Mouse (Mus musculus) hindlimb bud, embryonic 11.5 days (tissue): ENCODE measurements around the gene Bank1.
"Not testable (repeated sequence)": the region's sequence is repeated elsewhere in the genome, so short reads cannot be mapped to it uniquely, and the experiment has no call there.

Experiments
- DNase-seq: peaks from one replicate; pipeline ENCODE4 v3.0.0-alpha.2; 2012; ENCODE audit warnings: low read depth, low spot score; ENCODE audit errors: extremely low spot score

Gene Bank1

DNA sequence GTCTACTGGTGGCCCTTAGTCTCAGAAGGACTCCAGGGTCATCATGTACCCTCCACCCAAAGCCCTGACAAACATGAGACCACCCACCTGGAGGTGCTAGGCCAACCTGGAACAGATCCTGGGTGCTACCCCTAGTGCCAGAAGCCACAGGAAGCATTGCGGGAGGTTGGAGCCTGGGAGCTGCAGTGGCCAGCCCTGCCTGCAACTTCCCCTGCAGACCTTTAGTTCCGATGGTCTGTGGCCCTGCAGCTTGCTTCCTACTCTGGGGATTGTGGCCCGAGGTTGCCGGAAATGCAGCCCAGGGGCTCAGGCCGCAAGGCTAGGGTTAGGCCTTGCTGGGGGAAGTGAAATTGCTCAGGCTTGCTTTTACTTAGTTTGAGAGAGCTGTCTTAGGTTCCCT lies at the start of gene Bank1:
TSS of gene Bank1 (minus strand) at position 284 of the 400 bp plus-strand sequence.
- DNase-seq = no peak

DNA sequence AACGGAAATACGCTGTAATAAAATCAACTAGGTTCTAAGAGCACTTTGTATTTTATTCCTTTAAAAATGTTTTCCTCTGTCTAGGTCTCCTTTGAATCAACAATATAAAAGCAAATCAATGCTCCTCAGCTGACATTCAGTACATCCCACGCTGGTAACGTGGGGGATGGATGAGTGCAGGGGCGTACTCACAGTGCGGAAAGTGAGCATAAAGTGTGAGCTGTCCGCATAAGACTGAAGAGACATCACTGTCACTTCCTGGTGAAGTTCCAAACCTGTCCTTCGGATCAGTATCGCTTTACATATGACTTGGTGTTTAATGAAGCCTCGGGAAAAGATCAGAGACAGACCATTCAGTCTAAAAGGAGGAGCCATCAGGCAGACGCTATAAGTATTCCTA lies 44.0 kb upstream of the Bank1 start:
- DNase-seq = no peak

DNA sequence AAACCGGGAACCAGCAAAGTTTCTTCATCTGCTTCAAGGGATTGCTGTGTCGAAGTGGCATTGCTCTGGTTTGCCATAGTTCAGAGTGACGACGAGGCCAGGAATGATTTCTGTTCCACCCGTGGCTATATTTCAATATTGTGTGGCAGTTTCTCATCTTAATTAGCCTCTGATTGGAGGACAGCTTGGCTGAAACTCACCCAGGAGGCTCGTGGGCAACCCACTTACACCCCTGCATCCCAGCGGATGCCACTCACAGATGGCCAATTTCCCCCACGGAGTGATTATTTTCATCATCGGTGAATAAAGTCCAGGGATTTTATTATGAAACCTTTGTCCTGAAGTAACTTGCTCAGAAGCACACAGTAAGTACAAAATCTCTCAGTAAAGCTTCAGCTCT lies 43.6 kb upstream of the Bank1 start:
- DNase-seq = no peak

DNA sequence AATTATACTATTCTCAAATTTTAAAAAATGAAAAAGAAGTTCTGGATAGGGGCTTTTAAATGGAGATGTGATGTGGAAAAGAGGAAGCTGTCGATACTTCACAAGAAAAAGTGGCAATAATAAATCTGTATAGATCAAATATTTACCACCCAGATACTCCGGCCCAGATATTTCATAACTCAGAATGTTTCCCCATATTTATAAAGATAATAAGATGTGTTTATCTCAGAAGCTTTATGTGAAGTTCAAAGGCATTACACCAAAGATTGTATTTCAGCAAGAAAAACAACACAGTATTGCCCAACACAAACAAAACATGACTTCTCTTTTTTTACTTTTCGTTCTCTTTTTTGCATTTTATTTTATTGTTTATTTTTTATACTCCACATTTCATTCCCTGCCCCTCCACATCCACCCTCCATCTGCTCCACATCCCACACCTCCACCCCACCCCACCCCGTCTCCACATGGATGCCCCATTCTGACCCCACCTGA lies 42.7 kb upstream of the Bank1 start:
- DNase-seq = no peak

DNA sequence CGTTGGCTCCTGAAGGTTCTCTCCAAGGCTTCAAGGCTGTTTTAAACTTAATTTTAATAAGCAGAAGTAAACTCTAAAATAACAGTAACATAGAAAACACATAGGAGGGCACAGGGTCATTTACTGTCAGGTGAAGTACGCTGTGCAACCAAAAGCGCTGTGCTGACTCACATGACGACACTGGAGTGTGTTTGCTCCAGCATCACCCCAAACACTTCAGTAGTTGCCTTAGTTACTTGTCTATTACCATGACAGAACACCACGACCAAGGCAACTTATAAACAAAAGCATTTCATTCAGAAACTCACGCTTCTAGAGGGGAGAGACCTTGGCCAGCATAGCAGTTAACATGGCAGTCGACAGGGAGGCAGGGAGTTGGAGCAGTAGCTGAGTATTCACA lies 23.8 kb upstream of the Bank1 start:
- no peak for DNase-seq

DNA sequence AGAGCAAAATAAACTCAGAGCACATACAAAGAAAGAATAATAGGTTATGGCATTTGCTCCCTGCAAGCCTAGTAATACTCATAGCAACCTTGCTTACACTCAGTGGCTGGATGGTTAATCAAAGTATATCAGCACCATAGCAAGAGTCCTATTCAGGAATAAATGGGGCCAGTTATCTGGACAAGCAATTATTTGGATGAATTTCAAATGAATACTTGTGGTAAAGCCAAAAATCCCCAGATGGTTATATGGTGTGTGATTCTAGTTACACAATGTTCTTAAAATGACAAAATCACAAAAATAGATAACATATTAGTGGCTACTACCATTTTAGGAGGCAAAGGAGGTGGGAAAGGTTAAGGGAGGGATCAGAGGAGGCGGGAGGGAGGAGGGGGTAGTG lies 22.7 kb upstream of the Bank1 start:
- DNase-seq = no peak

DNA sequence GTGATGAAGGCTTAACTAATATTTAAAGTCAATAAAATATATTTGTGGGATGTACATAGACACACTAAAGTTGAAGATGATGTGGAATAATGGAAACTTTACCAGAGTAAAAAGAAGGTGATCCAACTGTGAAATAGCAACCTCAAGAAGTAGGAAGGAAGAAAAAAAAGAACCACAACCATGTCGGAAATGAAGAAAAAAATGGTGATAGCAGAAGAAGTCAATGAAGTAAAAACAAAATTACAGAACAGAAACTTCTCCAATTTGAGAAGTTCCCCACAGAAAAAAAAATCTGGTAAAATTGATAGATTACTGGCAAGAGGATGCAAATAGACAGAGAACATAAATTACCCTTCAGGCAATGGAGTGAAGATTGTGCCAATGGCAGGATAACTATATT lies 21.4 kb upstream of the Bank1 start:
- no peak for DNase-seq

DNA sequence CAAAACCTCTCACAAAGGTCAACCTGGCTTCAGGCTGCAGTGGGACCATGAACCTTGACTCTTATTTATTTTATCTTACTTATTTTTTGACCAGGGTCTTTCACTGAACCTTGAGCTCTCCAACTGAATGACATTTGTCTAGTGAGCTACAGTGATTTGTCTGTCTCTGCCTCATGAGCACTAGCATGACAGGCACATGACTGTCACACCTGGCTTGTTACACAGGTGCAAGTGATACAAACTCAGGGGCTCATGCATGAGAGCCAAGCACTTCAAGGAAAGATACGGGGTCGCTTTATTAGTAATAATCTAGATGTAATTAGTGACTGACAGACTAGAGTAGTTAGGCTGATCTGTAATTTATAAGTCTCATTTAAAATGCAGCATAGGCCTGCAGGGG lies 16.0 kb upstream of the Bank1 start:
- no peak for DNase-seq

DNA sequence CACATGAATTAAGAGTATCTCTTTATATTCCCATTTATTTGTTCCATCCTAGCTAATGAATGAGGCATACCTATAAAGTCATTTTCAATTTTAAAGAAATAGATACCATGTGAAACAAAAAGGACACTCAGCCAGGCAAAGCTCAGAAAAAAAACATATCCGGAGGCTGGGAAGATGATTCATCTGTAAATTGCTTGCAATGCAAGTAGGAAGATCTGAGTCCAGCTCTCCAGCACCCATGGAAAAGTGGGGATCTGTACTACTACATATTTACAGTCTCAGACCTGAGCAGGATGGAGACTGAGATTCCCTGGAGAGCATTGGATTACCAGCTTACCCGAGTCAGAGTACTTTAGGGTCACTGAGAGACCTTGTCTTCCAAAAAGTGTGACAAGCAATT lies 14.0 kb upstream of the Bank1 start:
- DNase-seq = no peak

DNA sequence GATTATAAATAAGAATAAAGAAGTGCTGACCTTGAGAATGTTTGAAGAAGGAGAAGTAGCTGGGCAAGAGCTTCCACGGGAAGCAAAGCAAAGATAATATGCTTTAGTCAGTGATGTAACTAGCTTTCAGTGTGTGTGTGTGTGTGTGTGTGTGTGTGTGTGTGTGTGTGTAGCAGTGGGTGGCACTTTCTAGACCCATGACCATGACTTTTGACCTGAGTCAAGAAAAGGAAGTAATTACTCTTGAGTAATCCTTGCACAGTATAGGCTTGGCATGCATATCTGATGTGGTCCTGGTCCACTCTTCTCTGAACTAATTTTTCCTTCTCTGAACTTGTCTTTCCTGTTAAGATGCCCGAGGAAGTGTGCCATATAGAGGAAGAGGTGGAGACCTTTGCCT lies 5.3 kb upstream of the Bank1 start:
- no peak for DNase-seq

DNA sequence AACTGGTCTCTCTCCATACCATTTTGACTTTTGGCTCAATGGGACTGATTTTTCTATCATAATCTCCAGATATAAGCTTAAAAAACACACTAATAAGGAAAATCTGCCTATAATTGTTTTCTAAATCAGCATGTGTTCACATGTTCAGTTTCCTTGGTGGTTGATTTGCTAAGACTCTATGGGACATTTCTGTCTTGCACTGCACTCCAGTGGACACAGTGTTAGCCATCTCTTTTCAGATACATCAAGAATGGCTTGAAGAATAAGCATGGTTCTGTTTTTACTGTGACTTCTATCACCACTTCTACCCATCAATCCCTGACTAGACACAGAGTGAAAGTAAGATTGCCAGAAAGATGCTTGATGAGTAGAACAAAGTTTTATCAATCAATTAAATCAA lies 4.2 kb upstream of the Bank1 start:
- no peak for DNase-seq

DNA sequence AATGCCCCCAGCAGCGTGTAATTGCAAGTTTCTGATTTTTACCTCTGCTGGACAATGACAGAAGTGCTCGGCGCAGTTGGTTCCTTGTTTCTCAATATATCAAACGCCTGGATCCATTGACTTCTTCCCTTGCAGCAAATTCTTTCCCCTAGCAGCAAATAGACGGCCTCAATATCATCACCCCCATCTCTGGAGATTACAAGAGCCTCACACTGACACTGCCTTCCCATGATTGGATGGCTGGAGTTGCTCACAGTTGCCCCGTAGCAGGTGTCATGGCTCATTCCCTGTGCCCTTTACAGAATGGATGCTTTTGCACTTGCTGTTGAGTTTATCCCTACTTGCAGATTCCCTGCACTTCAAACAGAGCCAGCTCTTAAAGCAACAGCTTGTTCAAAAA lies 3.3 kb upstream of the Bank1 start:
- DNase-seq = no peak

DNA sequence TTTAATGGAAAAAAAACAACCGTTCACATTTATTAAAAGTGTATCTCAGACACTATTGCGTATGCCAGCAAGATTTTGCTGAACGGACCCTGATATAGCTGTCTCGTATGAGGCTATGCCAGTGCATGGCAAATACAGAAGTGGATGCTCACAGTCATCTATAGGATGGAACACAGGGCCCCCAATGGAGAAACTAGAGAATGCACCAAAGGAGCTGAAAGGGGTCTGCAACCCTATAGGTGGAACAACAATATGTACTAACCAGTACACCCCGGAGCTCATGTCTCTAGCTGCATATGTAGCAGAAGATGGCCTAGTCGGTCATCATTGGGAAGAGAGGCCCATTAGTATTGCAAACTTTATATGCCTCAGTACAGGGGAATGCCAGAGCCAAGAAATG lies 1.1 kb downstream of the Bank1 start:
- not testable (repeated sequence) for DNase-seq

DNA sequence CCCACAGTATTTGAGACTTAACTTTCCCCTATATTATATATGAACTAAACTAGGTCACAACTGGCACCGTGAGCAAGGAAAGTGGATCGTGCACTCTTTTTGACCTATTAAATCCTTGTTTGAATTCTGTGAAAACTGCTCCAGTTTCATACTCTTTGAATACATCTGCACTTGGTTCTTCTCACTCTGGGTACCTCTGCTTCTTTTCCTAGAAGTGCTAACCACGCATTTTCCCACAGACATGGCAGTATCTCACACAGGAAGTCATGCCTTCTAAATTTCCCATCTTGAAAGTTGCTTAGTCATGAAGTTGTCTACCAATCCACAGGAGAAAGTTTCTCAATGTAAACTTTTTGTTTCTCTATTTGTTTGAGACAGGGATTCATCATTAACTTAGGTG lies 3.9 kb downstream of the Bank1 start:
- no peak for DNase-seq

DNA sequence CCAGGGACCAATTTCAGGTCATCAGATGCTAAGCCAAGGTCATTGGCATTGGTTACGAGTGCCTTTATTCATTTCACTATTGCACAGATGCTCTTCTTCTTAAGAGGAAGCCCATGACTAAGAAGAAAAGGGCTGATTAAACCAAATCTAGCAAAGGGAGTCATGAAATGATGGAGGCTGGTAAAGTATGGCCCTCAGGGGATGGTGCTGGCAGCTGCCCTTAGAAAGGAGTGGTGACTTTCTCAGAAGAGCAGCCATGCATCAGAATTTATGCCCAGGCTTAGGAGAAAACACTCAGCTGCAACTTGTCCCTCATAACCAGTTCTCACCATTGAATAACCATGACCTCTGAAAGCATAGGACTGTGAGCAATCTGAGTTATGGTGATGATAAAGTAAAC lies 17.4 kb downstream of the Bank1 start:
- no peak for DNase-seq

DNA sequence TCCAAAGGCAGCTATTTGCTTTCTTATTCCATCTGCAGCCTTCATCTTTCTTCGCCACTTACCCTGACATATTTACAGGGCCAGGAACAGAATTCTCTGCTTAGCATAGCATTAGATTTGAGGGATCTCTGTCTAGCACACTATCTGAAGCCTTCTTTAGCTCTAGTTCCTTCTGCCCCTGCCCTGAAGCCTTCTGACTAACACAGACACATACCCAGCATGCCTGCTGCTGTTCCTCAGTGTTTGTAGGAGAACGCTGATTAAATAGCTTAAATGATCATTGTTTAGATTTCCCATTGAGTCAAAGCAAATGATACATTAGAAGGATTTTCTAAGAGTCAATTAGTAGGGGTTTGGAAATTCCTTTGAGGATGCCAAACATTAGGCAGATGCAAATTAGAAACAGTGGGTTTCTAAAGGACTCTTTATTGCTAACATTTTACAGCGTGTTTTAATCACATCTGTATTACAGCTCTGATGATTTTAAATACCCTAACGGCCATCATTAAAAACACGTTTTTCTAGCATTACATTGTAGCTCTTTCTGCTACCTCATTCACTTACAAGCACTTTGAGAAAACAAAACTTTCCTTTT lies 19.2 kb downstream of the Bank1 start:
- DNase-seq = no peak

DNA sequence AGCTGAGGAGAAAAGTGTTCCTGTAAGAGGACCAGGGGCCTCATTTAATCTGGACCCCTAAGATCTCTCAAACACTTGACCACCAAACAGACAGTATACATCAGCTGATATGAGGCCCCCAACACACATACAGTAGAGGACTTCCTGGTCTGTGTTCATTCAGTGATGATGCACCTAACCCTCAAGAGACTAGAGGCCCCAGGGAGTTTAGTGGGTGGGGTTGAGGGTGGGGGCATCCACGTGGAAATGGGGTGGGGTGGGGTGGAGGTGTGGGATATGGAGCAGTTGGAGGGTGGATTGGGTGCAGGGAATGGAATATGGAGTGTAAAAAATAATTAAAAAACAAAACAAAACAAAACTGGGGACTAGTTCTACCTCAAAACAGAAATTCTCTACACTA lies 23.3 kb downstream of the Bank1 start:
- DNase-seq = no peak

DNA sequence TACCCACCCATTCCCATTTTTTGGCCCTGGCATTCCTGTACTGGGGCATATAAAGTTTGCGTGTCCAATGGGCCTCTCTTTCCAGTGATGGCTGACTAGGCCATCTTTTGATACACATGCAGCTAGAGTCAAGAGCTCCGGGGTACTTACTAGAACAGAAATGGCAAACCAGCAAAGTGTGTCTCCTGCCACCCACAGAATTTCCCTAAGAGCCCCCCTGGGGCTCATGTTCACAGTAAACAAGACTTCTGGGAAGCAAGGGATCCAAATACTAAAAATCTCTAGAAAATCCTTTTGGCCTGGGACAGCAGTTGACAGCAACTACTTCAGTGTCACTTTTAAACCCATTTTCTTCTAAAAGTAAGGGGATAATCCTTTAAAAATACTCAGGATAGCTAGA lies 25.1 kb downstream of the Bank1 start:
- DNase-seq = not testable (repeated sequence)

DNA sequence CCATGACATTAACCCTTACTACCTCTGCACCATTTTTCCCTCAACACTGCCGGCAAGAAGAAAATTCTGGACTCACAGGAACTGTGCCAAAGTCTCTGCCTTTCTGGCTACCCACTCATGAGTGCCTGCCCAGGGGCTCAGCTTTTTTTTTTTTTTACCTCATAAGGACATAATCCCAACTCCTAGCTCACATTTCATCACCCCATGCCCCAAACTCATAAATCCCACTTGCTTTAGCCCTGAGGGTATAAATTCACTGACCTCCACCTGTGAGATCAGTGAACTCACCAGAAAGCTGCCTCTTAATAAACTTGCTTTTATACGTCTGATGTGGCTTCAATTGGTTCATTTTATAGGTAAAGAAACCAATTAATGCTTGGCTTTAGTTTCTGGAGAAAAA lies 28.5 kb downstream of the Bank1 start:
- DNase-seq = peak; percentile 86

DNA sequence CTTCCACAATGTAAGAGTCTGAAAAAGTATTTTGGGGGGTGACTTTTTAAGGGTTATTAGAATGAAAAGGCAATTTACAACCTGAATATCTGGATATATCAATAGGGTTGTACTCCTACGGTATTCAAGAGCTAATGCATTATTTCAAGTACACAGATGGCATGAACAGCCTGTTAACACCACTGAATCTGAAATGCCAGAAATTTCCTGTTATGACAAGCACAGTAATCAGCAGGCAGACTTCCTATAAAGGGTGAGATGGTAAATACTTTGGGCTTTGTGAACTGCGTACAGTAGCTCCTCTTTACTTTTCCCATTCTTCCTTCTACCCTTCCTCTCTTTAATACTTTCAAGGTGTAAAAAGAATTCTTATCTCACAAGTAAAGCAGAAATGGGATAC lies 30.6 kb downstream of the Bank1 start:
- no peak for DNase-seq

DNA sequence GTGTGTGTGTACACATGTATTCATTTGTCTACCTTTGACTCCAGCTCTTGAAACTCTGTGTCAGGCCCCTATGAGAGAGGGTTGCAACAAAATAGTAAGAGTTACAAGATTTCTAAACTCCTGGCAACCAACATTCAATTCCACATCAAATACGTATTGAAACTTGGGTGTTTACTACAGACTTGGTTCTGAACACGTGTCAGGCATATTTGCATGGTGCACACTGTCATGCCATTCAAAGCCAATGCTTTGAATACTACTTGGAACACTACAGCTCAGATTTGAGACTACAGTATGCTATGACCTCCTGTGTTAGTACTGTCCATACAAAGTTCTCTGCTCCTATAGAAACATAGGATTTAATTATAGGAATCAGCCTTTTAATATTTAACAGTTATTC lies 38.0 kb downstream of the Bank1 start:
- DNase-seq = no peak

DNA sequence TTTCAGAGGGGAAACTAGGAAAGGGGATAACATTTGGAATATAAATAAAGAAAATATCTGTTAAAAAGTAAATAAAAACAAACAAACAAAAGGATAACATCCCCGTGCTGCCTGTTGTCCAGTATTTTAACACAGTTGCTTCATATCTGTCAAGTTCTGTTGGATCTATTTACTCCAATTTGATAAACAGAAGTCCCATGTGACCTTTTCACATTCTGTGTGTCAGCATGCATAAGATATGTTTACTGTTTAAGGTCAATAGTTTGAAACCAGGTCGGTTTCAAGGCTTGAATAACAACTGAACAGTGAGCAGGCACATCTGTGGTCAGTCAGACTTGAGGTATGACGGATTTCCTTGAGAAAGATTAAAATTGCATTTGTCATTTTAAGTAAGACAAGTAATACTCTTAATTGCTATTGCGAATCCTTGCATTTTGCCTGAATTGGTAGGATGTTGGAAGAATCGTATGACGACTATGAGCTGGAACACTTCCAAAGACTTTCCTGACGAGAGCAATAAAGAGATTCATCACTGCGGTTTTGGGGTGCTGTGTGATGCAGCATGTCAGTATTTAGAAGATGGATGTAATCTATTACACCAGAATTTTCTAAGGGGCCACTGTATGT lies 60.8 kb downstream of the Bank1 start:
- no peak for DNase-seq

DNA sequence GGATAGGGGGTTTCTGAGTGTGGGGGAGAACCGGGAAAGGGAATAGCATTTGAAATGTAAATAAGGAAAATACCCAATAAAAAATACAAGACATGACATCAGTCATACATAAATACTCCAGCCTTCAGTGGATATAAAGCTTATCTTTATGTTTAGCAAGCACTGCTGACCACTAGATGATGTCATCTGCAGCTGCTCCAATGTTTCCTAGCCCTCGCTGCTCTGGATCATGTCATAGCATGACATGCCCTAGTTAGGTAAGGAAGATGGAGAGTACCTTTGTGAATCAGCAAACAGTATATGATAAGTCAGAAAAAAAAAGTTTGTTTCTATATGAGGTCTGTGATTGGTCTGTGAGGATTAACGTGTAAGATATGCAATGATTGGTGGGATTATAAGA lies 68.1 kb downstream of the Bank1 start:
- no peak for DNase-seq
